Mouse (Mus musculus): ENCODE measurements around the gene Olfr248.

- TF ChIP-seq CTCF (IDR thresholded peaks at IDR 0.05) (no peak), EP300 (IDR thresholded peaks at IDR 0.05) (no peak)
Measured at GRCm38 (mm10) chr1:174354640-174355039, 36.2 kb upstream of the Olfr248 start.
